Mouse (Mus musculus): ENCODE data around the gene Pkp4. TPM values are rescaled to one million over a fixed set of nuclear protein-coding genes. Genes with fewer than 3 reads are reported as not detected.

The Pkp4 gene
- polyA plus RNA-seq, 1 experiment from 2014 or later, result 27.7 TPM

- TF ChIP-seq CTCF (IDR thresholded peaks at IDR 0.05; ENCODE audit: low read depth), result no peak
- WGBS, result 80% methylated on average over 4 of the region's 4 CpGs
Observed at GRCm38 (mm10) chr2:59197156-59197555, 36.5 kb downstream of the Pkp4 start.

GRCm38 (mm10) chr2:59199476-59199976 lies 38.9 kb downstream of the Pkp4 start:
- Histone ChIP-seq H3K36me3 (ENCODE audit: control insufficient read depth, insufficient read depth) (no peaks in the 10 kb centered on the region), H3K4me1 (replicated peaks; ENCODE audit: control insufficient read depth, insufficient read depth, low read length) (no peaks in the 10 kb centered on the region), H3K27ac (ENCODE audit: low read depth, low read length) (no peak overlapping the region), H3K27me3 (replicated peaks; ENCODE audit: control insufficient read depth, insufficient read depth, low read length) (no peaks in the 10 kb centered on the region), H3K4me2 (replicated peaks; ENCODE audit: low read depth) (no peak overlapping the region), H3K9me3 (ENCODE audit: control insufficient read depth) (no peaks in the 10 kb centered on the region), H3K4me3 (ENCODE audit: low read depth, low read length) (no peak overlapping the region), H3K9ac (ENCODE audit: low read depth, low read length) (no peak overlapping the region)
- TF ChIP-seq CTCF (IDR thresholded peaks at IDR 0.05; ENCODE audit: low read depth), result no peak
- no peak for ATAC-seq
- WGBS, result 93% methylated on average over 5 of the region's 5 CpGs

More at GRCm38 (mm10) chr2:59197156-59197555, 36.5 kb downstream of the Pkp4 start:
- no peaks in the 10 kb centered on the region for H3K9me3 ChIP-seq (ENCODE audit: control insufficient read depth)
- no peaks in the 10 kb centered on the region for H3K36me3 ChIP-seq (ENCODE audit: control insufficient read depth, insufficient read depth)
- no peak overlapping the region for H3K4me3 ChIP-seq (ENCODE audit: low read depth, low read length)
- H3K4me1 ChIP-seq (replicated peaks; ENCODE audit: control insufficient read depth, insufficient read depth, low read length), result no peaks in the 10 kb centered on the region
- H3K9ac ChIP-seq (ENCODE audit: low read depth, low read length), result no peak overlapping the region
- no peak overlapping the region for H3K4me2 ChIP-seq (replicated peaks; ENCODE audit: low read depth)
- no peak for ATAC-seq
- no peak overlapping the region for H3K27ac ChIP-seq (ENCODE audit: low read depth, low read length)
- H3K27me3 ChIP-seq (replicated peaks; ENCODE audit: control insufficient read depth, insufficient read depth, low read length), result no peaks in the 10 kb centered on the region

- no peak overlapping the region for H3K27ac ChIP-seq (ENCODE audit: low read depth, low read length)
- no peaks in the 10 kb centered on the region for H3K9me3 ChIP-seq (ENCODE audit: control insufficient read depth)
- no peak overlapping the region for H3K4me2 ChIP-seq (replicated peaks; ENCODE audit: low read depth)
- H3K36me3 ChIP-seq (ENCODE audit: control insufficient read depth, insufficient read depth), result no peaks in the 10 kb centered on the region
- no peak overlapping the region for H3K4me3 ChIP-seq (ENCODE audit: low read depth, low read length)
- no peak for ATAC-seq
- no peak overlapping the region for H3K9ac ChIP-seq (ENCODE audit: low read depth, low read length)
- no peaks in the 10 kb centered on the region for H3K27me3 ChIP-seq (replicated peaks; ENCODE audit: control insufficient read depth, insufficient read depth, low read length)
- no peaks in the 10 kb centered on the region for H3K4me1 ChIP-seq (replicated peaks; ENCODE audit: control insufficient read depth, insufficient read depth, low read length)
- WGBS, result 90% methylated on average over 3 of the region's 3 CpGs
- TF ChIP-seq CTCF (IDR thresholded peaks at IDR 0.05; ENCODE audit: low read depth), result no peak
Observed at GRCm38 (mm10) chr2:59200511-59200910, 39.9 kb downstream of the Pkp4 start.

GRCm38 (mm10) chr2:59202930-59203329 lies 42.3 kb downstream of the Pkp4 start:
- Histone ChIP-seq H3K36me3 (ENCODE audit: control insufficient read depth, insufficient read depth) (no peaks in the 10 kb centered on the region), H3K9ac (ENCODE audit: low read depth, low read length) (no peak overlapping the region), H3K4me3 (ENCODE audit: low read depth, low read length) (no peak overlapping the region), H3K4me2 (replicated peaks; ENCODE audit: low read depth) (no peak overlapping the region), H3K9me3 (ENCODE audit: control insufficient read depth) (no peaks in the 10 kb centered on the region), H3K27me3 (replicated peaks; ENCODE audit: control insufficient read depth, insufficient read depth, low read length) (no peaks in the 10 kb centered on the region), H3K4me1 (replicated peaks; ENCODE audit: control insufficient read depth, insufficient read depth, low read length) (no peaks in the 10 kb centered on the region), H3K27ac (ENCODE audit: low read depth, low read length) (no peak overlapping the region)
- 69% methylated on average over 5 of the region's 5 CpGs for WGBS
- no peak for TF ChIP-seq CTCF (IDR thresholded peaks at IDR 0.05; ENCODE audit: low read depth)
- ATAC-seq, result no peak

GRCm38 (mm10) chr2:59203627-59204425 lies 43.2 kb downstream of the Pkp4 start:
- Histone ChIP-seq H3K4me2 (replicated peaks; ENCODE audit: low read depth) (no peak overlapping the region), H3K27ac (ENCODE audit: low read depth, low read length) (no peak overlapping the region), H3K9ac (ENCODE audit: low read depth, low read length) (no peak overlapping the region), H3K4me3 (ENCODE audit: low read depth, low read length) (no peak overlapping the region), H3K27me3 (replicated peaks; ENCODE audit: control insufficient read depth, insufficient read depth, low read length) (no peaks in the 10 kb centered on the region), H3K36me3 (ENCODE audit: control insufficient read depth, insufficient read depth) (no peaks in the 10 kb centered on the region), H3K4me1 (replicated peaks; ENCODE audit: control insufficient read depth, insufficient read depth, low read length) (no peaks in the 10 kb centered on the region), H3K9me3 (ENCODE audit: control insufficient read depth) (no peaks in the 10 kb centered on the region)
- TF ChIP-seq CTCF (IDR thresholded peaks at IDR 0.05; ENCODE audit: low read depth), result no peak
- 66% methylated on average over 3 of the region's 3 CpGs for WGBS
- ATAC-seq, result no peak

- Histone ChIP-seq H3K36me3 (ENCODE audit: control insufficient read depth, insufficient read depth) (no peaks in the 10 kb centered on the region), H3K4me2 (replicated peaks; ENCODE audit: low read depth) (no peak overlapping the region), H3K4me3 (ENCODE audit: low read depth, low read length) (no peak overlapping the region), H3K9me3 (ENCODE audit: control insufficient read depth) (no peaks in the 10 kb centered on the region), H3K27ac (ENCODE audit: low read depth, low read length) (no peak overlapping the region), H3K4me1 (replicated peaks; ENCODE audit: control insufficient read depth, insufficient read depth, low read length) (no peaks in the 10 kb centered on the region), H3K9ac (ENCODE audit: low read depth, low read length) (no peak overlapping the region), H3K27me3 (replicated peaks; ENCODE audit: control insufficient read depth, insufficient read depth, low read length) (no peaks in the 10 kb centered on the region)
- WGBS, result 93% methylated on average over 9 of the region's 9 CpGs
- TF ChIP-seq CTCF (IDR thresholded peaks at IDR 0.05; ENCODE audit: low read depth), result no peak
- no peak for ATAC-seq
Observed at GRCm38 (mm10) chr2:59205092-59205491, 44.4 kb downstream of the Pkp4 start.

Measured in intestine, postnatal 0 days (tissue).